Mouse (Mus musculus): Measurements from ENCODE around the gene Evi5. TPM values are rescaled to one million over a fixed set of nuclear protein-coding genes. Genes with fewer than 3 reads are reported as not detected.
"Not testable (repeated sequence)": the region's sequence is repeated elsewhere in the genome, so short reads cannot be mapped to it uniquely, and the experiment has no call there.

Evi5 gene
- polyA plus RNA-seq, 1 experiment from 2014 or later = 74.0 TPM

DNA sequence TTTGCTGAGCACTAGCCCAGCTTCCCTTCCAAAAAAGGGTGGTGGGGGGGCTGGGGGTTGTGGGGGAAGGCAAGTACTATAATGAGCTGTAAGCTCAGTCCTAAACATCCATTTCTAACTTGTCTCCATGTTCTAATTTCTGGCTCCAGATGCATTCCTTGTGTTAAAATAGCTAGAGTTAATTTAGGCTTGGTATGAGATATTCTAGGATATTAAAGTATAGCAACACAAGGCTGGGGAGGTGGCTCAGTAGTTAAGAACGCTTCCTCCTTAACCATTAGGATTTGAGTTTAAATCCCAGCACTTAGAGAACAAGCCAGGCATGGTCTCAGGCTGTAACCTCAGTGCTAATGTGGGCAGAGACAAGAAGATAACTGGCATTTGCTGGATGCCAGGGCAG is 21.4 kb upstream of the Evi5 start:
- no peaks in the 10 kb centered on the region for H3K36me3 ChIP-seq (ENCODE audit: insufficient read depth, low read length)
- H3K27ac ChIP-seq (ENCODE audit: low read length) = no peak overlapping the region
- no peaks in the 10 kb centered on the region for H3K9me3 ChIP-seq (ENCODE audit: low read length)
- H3K4me3 ChIP-seq (ENCODE audit: low read depth, low read length) = no peak overlapping the region
- 66% methylated on average over 1 of the region's 1 CpGs for WGBS
- TF ChIP-seq EP300 (IDR thresholded peaks at IDR 0.05) = no peak
- H3K4me2 ChIP-seq (replicated peaks; ENCODE audit: low read depth, low read length) = no peak overlapping the region
- no peaks in the 10 kb centered on the region; the same call in 1 of the 2 replicates for H3K4me1 ChIP-seq (ENCODE audit: insufficient read depth, low read depth, low read length)
- H3K27me3 ChIP-seq (replicated peaks; ENCODE audit: insufficient read depth, low read length) = no peaks in the 10 kb centered on the region
- H3K9ac ChIP-seq (replicated peaks; ENCODE audit: low read depth) = no peak overlapping the region
- no peak for ATAC-seq
- no peak for DNase-seq (ENCODE audit: low spot score)

DNA sequence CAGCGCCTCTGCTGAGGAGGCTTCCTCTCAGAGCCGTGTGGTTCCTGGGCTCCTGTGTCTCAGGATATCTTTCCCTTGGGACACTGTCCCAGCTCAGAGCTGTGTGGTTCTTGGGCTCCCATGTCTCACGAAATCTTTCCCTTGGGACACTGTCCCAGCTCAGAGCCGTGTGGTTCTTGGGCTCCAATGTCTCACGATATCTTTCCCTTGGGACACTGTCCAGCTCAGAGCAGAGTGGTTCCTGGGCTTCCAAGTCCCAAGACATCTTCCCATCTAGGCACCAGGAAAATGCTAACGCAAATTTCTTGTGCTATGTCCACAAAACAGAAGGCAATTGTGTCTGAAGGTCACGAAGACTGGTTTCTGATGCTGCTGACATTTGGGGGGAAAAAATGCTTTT is 19.8 kb upstream of the Evi5 start:
- no peak for ATAC-seq
- DNase-seq (ENCODE audit: low spot score) = no peak
- no peaks in the 10 kb centered on the region for H3K36me3 ChIP-seq (ENCODE audit: insufficient read depth, low read length)
- H3K4me3 ChIP-seq (ENCODE audit: low read depth, low read length) = no peak overlapping the region
- H3K27me3 ChIP-seq (replicated peaks; ENCODE audit: insufficient read depth, low read length) = no peaks in the 10 kb centered on the region
- H3K9ac ChIP-seq (replicated peaks; ENCODE audit: low read depth) = no peak overlapping the region
- H3K4me1 ChIP-seq (ENCODE audit: insufficient read depth, low read depth, low read length) = no peaks in the 10 kb centered on the region
- H3K27ac ChIP-seq (ENCODE audit: low read length) = no peak overlapping the region
- H3K9me3 ChIP-seq (ENCODE audit: low read length) = no peaks in the 10 kb centered on the region
- TF ChIP-seq CTCF (IDR thresholded peaks at IDR 0.05) (no peak), EP300 (IDR thresholded peaks at IDR 0.05) (no peak)
- 62% methylated on average over 7 of the region's 7 CpGs for WGBS
- no peak overlapping the region for H3K4me2 ChIP-seq (replicated peaks; ENCODE audit: low read depth, low read length)

DNA sequence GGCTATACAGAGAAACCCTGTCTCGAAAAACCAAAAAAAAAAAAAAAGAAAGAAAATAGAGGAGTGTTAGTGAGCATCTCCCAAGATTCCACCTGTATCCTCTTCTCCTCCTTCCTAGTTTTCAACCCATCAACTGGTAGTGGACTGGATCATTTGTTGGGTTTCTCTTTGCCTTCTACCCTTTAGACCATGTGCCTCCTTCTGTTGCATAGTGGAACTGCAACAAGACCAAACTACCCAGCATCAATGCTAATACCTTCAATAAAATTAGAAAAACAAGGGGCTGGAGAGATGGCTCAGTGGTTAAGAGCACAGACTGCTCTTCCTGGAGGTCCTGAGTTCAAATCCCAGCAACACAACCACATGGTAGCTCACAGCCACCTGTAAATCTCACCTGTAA is 16.6 kb upstream of the Evi5 start:
- H3K27me3 ChIP-seq (replicated peaks; ENCODE audit: insufficient read depth, low read length); H3K36me3 ChIP-seq (ENCODE audit: insufficient read depth, low read length); H3K4me2 ChIP-seq (replicated peaks; ENCODE audit: low read depth, low read length); H3K4me1 ChIP-seq (ENCODE audit: insufficient read depth, low read depth, low read length); H3K9me3 ChIP-seq (ENCODE audit: low read length); H3K9ac ChIP-seq (replicated peaks; ENCODE audit: low read depth); H3K27ac ChIP-seq (ENCODE audit: low read length); H3K4me3 ChIP-seq (ENCODE audit: low read depth, low read length): not testable (repeated sequence)
- ATAC-seq (peak; percentile 46; the same call in 1 of the 2 replicates), DNase-seq (ENCODE audit: low spot score) (peak; percentile 60)
- WGBS = no CpG with 5 or more reads among the region's 1 CpGs
- TF ChIP-seq CTCF (IDR thresholded peaks at IDR 0.05) = peak; percentile 80

DNA sequence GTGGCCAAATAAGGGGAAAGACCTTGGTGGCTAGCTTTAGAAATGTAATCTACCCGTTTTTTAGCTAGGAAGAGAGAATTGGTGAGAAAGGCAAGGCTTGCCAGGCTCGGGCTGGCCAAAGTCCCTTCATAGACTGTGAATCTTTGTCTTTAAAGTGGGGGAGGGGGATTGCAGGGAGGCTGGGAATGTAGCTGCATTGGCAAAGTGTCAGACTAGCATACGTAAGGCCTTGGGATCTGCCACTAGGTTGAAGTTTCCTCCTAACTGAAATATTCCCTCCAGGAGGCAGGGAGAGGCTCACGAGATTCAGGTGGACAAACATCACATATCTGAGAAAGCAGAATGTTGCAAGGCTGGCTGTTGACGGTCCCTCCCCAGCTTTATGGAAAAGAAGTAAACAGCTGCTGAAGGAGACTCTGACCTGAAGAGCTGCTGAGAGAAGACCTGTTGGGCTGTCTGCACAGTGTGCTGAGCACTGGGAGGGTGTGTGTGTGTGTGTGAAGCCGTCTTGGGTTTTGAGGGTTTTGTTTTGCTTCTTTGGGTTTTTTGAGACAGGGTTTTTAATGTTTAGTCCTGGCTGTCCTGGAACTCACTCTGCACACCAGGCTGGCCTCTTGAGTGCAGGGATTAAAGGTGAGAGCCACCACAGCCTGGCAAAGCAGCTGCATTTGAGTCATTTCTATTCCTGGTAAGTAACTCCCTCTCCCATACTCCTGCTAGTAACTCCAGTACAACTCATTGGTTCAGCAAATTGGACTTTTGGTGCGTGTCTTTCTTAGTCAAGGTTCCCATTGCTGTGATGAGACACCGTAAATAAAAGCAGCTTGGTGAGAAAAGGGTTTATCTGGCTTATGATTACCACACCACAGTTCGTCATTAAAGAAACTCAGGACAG is 15.3 kb upstream of the Evi5 start:
- WGBS = 52% methylated on average over 9 of the region's 9 CpGs
- TF ChIP-seq CTCF (IDR thresholded peaks at IDR 0.05) = no peak
- no peak for TF ChIP-seq EP300 (IDR thresholded peaks at IDR 0.05)
- no peaks in the 10 kb centered on the region for H3K9me3 ChIP-seq (ENCODE audit: low read length)
- DNase-seq (ENCODE audit: low spot score) = no peak
- H3K4me2 ChIP-seq (replicated peaks; ENCODE audit: low read depth, low read length) = no peak overlapping the region
- no peaks in the 10 kb centered on the region for H3K4me1 ChIP-seq (ENCODE audit: insufficient read depth, low read depth, low read length)
- H3K27ac ChIP-seq (ENCODE audit: low read length) = no peak overlapping the region
- no peak overlapping the region for H3K9ac ChIP-seq (replicated peaks; ENCODE audit: low read depth)
- ATAC-seq = no peak
- no peaks in the 10 kb centered on the region for H3K27me3 ChIP-seq (replicated peaks; ENCODE audit: insufficient read depth, low read length)
- H3K36me3 ChIP-seq (ENCODE audit: insufficient read depth, low read length) = no peaks in the 10 kb centered on the region
- no peak overlapping the region for H3K4me3 ChIP-seq (ENCODE audit: low read depth, low read length)

DNA sequence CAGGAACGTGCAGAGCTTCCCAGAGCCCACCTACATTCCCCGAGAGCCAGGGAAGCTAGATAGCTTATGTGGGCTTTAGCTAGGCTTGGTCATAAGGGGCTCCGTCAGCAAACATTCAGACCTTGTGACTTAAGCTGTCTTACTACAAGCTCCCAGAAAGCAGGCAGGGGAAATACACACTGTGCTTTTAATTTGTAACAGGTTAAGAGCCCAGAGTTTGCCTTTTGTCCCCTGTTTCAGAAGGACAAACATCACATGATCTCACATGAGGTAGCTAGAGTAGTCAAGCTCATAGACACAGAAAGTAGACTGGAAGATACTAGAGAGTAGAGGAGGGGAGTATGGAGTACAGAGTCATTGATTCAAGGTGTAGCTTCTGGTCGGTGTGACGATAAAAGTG is 5.8 kb upstream of the Evi5 start:
- H3K9me3 ChIP-seq (ENCODE audit: low read length) = no peaks in the 10 kb centered on the region
- H3K27me3 ChIP-seq (replicated peaks; ENCODE audit: insufficient read depth, low read length) = no peaks in the 10 kb centered on the region
- H3K4me3 ChIP-seq (ENCODE audit: low read depth, low read length) = no peak overlapping the region
- no peak for TF ChIP-seq CTCF (IDR thresholded peaks at IDR 0.05)
- TF ChIP-seq EP300 (IDR thresholded peaks at IDR 0.05) = no peak
- H3K27ac ChIP-seq (ENCODE audit: low read length) = no peak overlapping the region
- H3K9ac ChIP-seq (replicated peaks; ENCODE audit: low read depth) = no peak overlapping the region
- H3K36me3 ChIP-seq (ENCODE audit: insufficient read depth, low read length) = no peaks in the 10 kb centered on the region
- H3K4me1 ChIP-seq (ENCODE audit: insufficient read depth, low read depth, low read length) = no peaks in the 10 kb centered on the region
- WGBS = 50% methylated on average over 5 of the region's 5 CpGs
- no peak for DNase-seq (ENCODE audit: low spot score)
- ATAC-seq = 0 out of 2 replicates have a peak, but pooled peaks have one; percentile 19
- H3K4me2 ChIP-seq (replicated peaks; ENCODE audit: low read depth, low read length) = no peak overlapping the region

DNA sequence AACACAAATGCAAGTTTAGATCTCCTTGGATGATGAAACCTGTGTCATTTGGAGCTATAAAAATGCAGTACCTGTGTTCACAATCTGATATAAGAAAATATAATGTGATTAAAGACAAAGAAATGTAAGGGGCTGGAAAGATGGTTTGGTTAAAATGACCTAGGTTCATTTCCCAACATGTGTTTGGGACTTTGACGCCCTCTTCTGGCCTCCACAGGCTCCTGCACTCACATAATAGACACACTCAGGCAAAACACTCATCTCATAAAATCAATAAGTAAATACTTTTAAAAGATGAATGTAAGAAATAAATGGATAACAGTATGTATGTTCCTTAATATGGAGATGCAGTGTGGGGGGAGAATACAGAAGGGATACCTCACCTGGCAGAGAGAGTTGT is 2.1 kb upstream of the Evi5 start:
- no peaks in the 10 kb centered on the region for H3K27me3 ChIP-seq (replicated peaks; ENCODE audit: insufficient read depth, low read length)
- DNase-seq (ENCODE audit: low spot score) (no peak), ATAC-seq (no peak)
- TF ChIP-seq CTCF (IDR thresholded peaks at IDR 0.05) (peak; percentile 23; the same call in 1 of the 2 replicates), EP300 (IDR thresholded peaks at IDR 0.05) (no peak)
- H3K9ac ChIP-seq (replicated peaks; ENCODE audit: low read depth) = no peak overlapping the region
- H3K4me3 ChIP-seq (ENCODE audit: low read depth, low read length) = no peak overlapping the region
- H3K9me3 ChIP-seq (ENCODE audit: low read length) = no peaks in the 10 kb centered on the region
- 68% methylated on average over 1 of the region's 1 CpGs for WGBS
- H3K27ac ChIP-seq (ENCODE audit: low read length) = no peak overlapping the region
- no peak overlapping the region for H3K4me2 ChIP-seq (replicated peaks; ENCODE audit: low read depth, low read length)
- H3K36me3 ChIP-seq (ENCODE audit: insufficient read depth, low read length) = no peaks in the 10 kb centered on the region
- no peaks in the 10 kb centered on the region for H3K4me1 ChIP-seq (ENCODE audit: insufficient read depth, low read depth, low read length)

Measured in lung, postnatal 0 days (tissue).